Mouse (Mus musculus) bone marrow macrophage, adult 2 months (primary cell): ENCODE results near the gene Mnt.

ENCODE experiments used
- CTCF ChIP-seq: IDR thresholded peaks from 2 replicates; pipeline ENCODE4 v1.5.1; 2012; ENCODE audit warnings: low read depth, mild to moderate bottlenecking, low read length, moderate library complexity
- POLR2A ChIP-seq: IDR thresholded peaks from 2 replicates; pipeline ENCODE4 v1.6.1; 2012; ENCODE audit warnings: mild to moderate bottlenecking, low read depth, low read length, borderline replicate concordance

GRCm38 (mm10) chr11:74845784-74846183 is 15.1 kb downstream of the Mnt start:
- TF ChIP-seq CTCF: peak; percentile 42
- TF ChIP-seq POLR2A: no peak
